Mouse (Mus musculus): ENCODE results near the gene Ifitm10.

GRCm38 (mm10) chr7:142369820-142370219 lies 3.7 kb downstream of the Ifitm10 start:
- TF ChIP-seq EP300 (IDR thresholded peaks at IDR 0.05): peak; percentile 74; the same call in 1 of the 2 replicates
- peak; percentile 53 for TF ChIP-seq CTCF (IDR thresholded peaks at IDR 0.05)

Measured in lung, postnatal 0 days (tissue).